Mouse (Mus musculus): ENCODE results near the gene Tfcp2. TPM values are rescaled to one million over a fixed set of nuclear protein-coding genes. Genes with fewer than 3 reads are reported as not detected.
A peak's percentile ranks its signal among the peaks of the same experiment; 100 is the strongest.

Tfcp2 gene
- polyA plus RNA-seq, 1 experiment, result 22.6 TPM

GRCm38 (mm10) chr15:100457340-100457739, 94.5 kb downstream of the Tfcp2 start:
- TF ChIP-seq CTCF (IDR thresholded peaks at IDR 0.05; ENCODE audit: extremely low read depth, insufficient read depth, low read length) (peak; percentile 95), POLR2A (IDR thresholded peaks at IDR 0.05; ENCODE audit: extremely low read depth, insufficient read depth, low read length) (no peak)
- no peaks in the 10 kb centered on the region for H3K4me1 ChIP-seq (ENCODE audit: control insufficient read depth, insufficient read depth, low read length)
- H3K27ac ChIP-seq (ENCODE audit: insufficient read depth, low read length), result no peak overlapping the region
- no peak overlapping the region for H3K4me3 ChIP-seq (ENCODE audit: insufficient read depth, low read length)

- H3K27ac ChIP-seq (ENCODE audit: insufficient read depth, low read length), result no peak overlapping the region
- TF ChIP-seq CTCF (IDR thresholded peaks at IDR 0.05; ENCODE audit: extremely low read depth, insufficient read depth, low read length) (no peak), POLR2A (IDR thresholded peaks at IDR 0.05; ENCODE audit: extremely low read depth, insufficient read depth, low read length) (no peak)
- no peak overlapping the region for H3K4me3 ChIP-seq (ENCODE audit: insufficient read depth, low read length)
- H3K4me1 ChIP-seq (ENCODE audit: control insufficient read depth, insufficient read depth, low read length), result no peaks in the 10 kb centered on the region
These were observed 95.3 kb downstream of the Tfcp2 start for GRCm38 (mm10) chr15:100456356-100456991.

- Histone ChIP-seq H3K4me3 (ENCODE audit: insufficient read depth, low read length) (no peak overlapping the region), H3K4me1 (ENCODE audit: control insufficient read depth, insufficient read depth, low read length) (no peaks in the 10 kb centered on the region)
- TF ChIP-seq CTCF (IDR thresholded peaks at IDR 0.05; ENCODE audit: extremely low read depth, insufficient read depth, low read length), result no peak
- no peak for TF ChIP-seq POLR2A (IDR thresholded peaks at IDR 0.05; ENCODE audit: extremely low read depth, insufficient read depth, low read length)
These were observed 99.3 kb downstream of the Tfcp2 start for GRCm38 (mm10) chr15:100452486-100452885.

GRCm38 (mm10) chr15:100451245-100451644, 100.6 kb downstream of the Tfcp2 start:
- TF ChIP-seq CTCF (IDR thresholded peaks at IDR 0.05; ENCODE audit: extremely low read depth, insufficient read depth, low read length), result no peak
- TF ChIP-seq POLR2A (IDR thresholded peaks at IDR 0.05; ENCODE audit: extremely low read depth, insufficient read depth, low read length), result no peak
- Histone ChIP-seq H3K27ac (ENCODE audit: insufficient read depth, low read length) (no peak overlapping the region), H3K4me3 (ENCODE audit: insufficient read depth, low read length) (0 out of 2 replicates have a peak overlapping the region, but pooled peaks have one; percentile 10), H3K4me1 (ENCODE audit: control insufficient read depth, insufficient read depth, low read length) (no peaks in the 10 kb centered on the region)

More at GRCm38 (mm10) chr15:100452486-100452885, 99.3 kb downstream of the Tfcp2 start:
- no peak overlapping the region for H3K27ac ChIP-seq (ENCODE audit: insufficient read depth, low read length)

- Histone ChIP-seq H3K27ac (ENCODE audit: insufficient read depth, low read length) (no peak overlapping the region), H3K4me1 (ENCODE audit: control insufficient read depth, insufficient read depth, low read length) (no peaks in the 10 kb centered on the region), H3K4me3 (ENCODE audit: insufficient read depth, low read length) (no peak overlapping the region)
- TF ChIP-seq CTCF (IDR thresholded peaks at IDR 0.05; ENCODE audit: extremely low read depth, insufficient read depth, low read length), result no peak
- TF ChIP-seq POLR2A (IDR thresholded peaks at IDR 0.05; ENCODE audit: extremely low read depth, insufficient read depth, low read length), result no peak
These were observed 102.3 kb downstream of the Tfcp2 start for GRCm38 (mm10) chr15:100449495-100449894.

GRCm38 (mm10) chr15:100448572-100448971, 103.2 kb downstream of the Tfcp2 start:
- H3K4me1 ChIP-seq (ENCODE audit: control insufficient read depth, insufficient read depth, low read length), result no peaks in the 10 kb centered on the region
- TF ChIP-seq POLR2A (IDR thresholded peaks at IDR 0.05; ENCODE audit: extremely low read depth, insufficient read depth, low read length) (no peak), CTCF (IDR thresholded peaks at IDR 0.05; ENCODE audit: extremely low read depth, insufficient read depth, low read length) (no peak)
- no peak overlapping the region for H3K27ac ChIP-seq (ENCODE audit: insufficient read depth, low read length)
- no peak overlapping the region for H3K4me3 ChIP-seq (ENCODE audit: insufficient read depth, low read length)

Other genes with a start within 250 kb of the Tfcp2 start
- gene Mettl7a1, start 247.9 kb downstream of the Tfcp2 start, polyA plus RNA-seq (2012; rRNA removed), result 37.9 and 39.5 TPM in 2 replicates
- 0.38 and 0.75 TPM in 2 replicates for gene Mettl7a3, start 217.1 kb downstream of the Tfcp2 start, polyA plus RNA-seq (2012; rRNA removed)
- not detected in 2 replicates for gene Methig1, start 198.9 kb downstream of the Tfcp2 start, polyA plus RNA-seq (2012; rRNA removed)
- not detected in 2 replicates for gene Mettl7a2, start 198.8 kb downstream of the Tfcp2 start, polyA plus RNA-seq (2012; rRNA removed)
- not detected in 2 replicates for gene Higd1c, start 187.5 kb downstream of the Tfcp2 start, polyA plus RNA-seq (2012; rRNA removed)
- 0.04 TPM in 1 of 2 replicates, not detected in the other for gene Gm5475, start 129.9 kb downstream of the Tfcp2 start, polyA plus RNA-seq (2012; rRNA removed)
- 47.8 and 51.6 TPM in 2 replicates for gene Slc11a2, start 126.9 kb downstream of the Tfcp2 start, polyA plus RNA-seq (2012; rRNA removed)
- 97.9 and 101 TPM in 2 replicates for gene Letmd1, start 83.0 kb downstream of the Tfcp2 start, polyA plus RNA-seq (2012; rRNA removed)
- gene Csrnp2, start 56.5 kb downstream of the Tfcp2 start, polyA plus RNA-seq (2012; rRNA removed), result 24.4 and 24.7 TPM in 2 replicates
- gene Pou6f1, start 48.0 kb upstream of the Tfcp2 start, polyA plus RNA-seq (2012; rRNA removed), result 120 and 132 TPM in 2 replicates
- 202 and 216 TPM in 2 replicates for gene Dazap2, start 63.3 kb upstream of the Tfcp2 start, polyA plus RNA-seq (2012; rRNA removed)
- gene Smagp, start 84.9 kb upstream of the Tfcp2 start, polyA plus RNA-seq (2012; rRNA removed), result 4.2 and 4.4 TPM in 2 replicates
- 7.4 and 7.6 TPM in 2 replicates for gene Bin2, start 117.5 kb upstream of the Tfcp2 start, polyA plus RNA-seq (2012; rRNA removed)
- 7.9 and 8.3 TPM in 2 replicates for gene Cela1, start 135.9 kb upstream of the Tfcp2 start, polyA plus RNA-seq (2012; rRNA removed)
- 6.5 and 8.2 TPM in 2 replicates for gene Galnt6, start 177.4 kb upstream of the Tfcp2 start, polyA plus RNA-seq (2012; rRNA removed)
- gene Slc4a8, start 209.7 kb upstream of the Tfcp2 start, polyA plus RNA-seq (2012; rRNA removed), result 31.4 and 36.0 TPM in 2 replicates

Measured in cortical plate, adult 2 months (tissue).